Mouse (Mus musculus): ENCODE measurements at regions not wholly inside any gene's neighbourhood (a gene's known extent, or its start where the extent isn't known, plus 50 kb on each side); places are given as distances from the start of the nearest gene placed in this dataset.

DNA sequence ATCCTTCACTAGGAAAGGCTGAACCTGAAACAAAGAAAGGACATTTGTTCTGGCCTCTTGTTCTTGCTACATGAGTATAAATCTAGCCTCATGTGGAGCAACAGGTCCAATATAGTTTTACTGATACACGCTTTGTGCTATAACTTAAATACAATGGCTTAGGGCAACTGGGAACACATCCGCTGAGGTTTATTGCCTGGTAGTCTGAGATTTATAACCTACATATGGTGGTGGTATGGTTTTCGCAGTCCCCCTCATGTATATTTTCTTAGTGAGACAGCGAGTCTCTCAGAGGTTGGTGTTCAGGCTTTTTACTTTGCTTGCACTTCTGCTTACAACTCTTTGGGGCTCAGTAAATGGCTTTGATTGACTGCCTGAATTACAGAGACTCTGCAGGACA, 613.6 kb upstream of the Pkn2 start:
- TF ChIP-seq CTCF (IDR thresholded peaks at IDR 0.05; ENCODE audit: low read depth) (no peak), EP300 (IDR thresholded peaks at IDR 0.05; ENCODE audit: low read depth) (no peak)

Data from liver, postnatal 0 days (tissue).